Mouse (Mus musculus): ENCODE measurements at regions not wholly inside any gene's neighbourhood (a gene's known extent, or its start where the extent isn't known, plus 50 kb on each side); places are given as distances from the start of the nearest gene placed in this dataset.

- TF ChIP-seq CTCF (IDR thresholded peaks at IDR 0.05; ENCODE audit: control insufficient read depth, insufficient read depth, low read length) (no peak), POLR2A (IDR thresholded peaks at IDR 0.05; ENCODE audit: borderline replicate concordance, control insufficient read depth, low read depth, low read length) (no peak)
These were observed 783.0 kb downstream of the Cypt12 start for GRCm38 (mm10) chr3:18731251-18731650.

Measured in bone marrow, adult 2 months (tissue).